Mouse (Mus musculus) B cell, adult 2 months (primary cell): ENCODE results near the gene Myadml2.
A peak's percentile ranks its signal among the peaks of the same experiment; 100 is the strongest.

Experiments used
- DNase-seq, 2 experiments: peaks; one replicate each; pipeline ENCODE4 v3.0.0; 2022

Gene Myadml2

DNA sequence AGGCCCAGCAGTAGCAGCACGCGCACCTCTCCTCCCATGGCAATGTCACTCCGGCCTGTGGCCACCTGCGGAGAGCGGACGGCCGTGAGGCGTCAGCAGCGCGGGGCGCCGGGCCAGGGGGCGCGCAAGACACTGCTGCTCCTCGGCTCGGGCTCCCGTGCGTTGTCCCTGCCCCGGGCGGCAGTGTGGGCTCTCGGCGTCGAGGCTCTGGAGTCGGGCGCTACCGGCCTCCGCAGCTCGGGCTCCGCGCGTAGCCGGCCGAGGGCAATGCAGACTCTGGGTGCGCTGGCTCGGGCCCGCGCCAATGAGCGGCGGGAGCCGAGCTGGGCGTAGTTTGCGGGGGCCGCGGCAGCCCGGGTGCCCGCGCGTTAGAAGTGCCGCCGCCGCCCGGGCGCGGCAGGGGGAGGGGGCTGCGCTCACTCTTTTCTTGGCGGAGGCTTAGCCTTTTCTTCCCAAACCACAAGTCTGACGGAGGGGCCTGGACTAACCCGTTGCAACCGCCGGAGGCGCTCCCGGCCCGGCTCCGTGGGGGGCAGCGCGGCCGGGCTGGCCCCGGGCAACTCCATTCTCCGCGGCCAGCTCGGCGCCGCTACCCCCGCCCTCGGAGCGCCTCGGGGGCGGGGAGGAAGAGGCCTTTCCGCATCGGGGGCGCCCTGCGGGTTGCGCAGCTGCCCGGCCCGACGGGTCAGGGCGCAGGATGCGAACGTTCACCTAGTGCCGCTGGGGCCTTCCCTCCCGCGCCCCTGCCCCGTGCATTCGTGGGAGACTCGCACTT, 12.5 kb upstream of the Myadml2 start:
- peak; percentile 41 to 45 for DNase-seq

DNA sequence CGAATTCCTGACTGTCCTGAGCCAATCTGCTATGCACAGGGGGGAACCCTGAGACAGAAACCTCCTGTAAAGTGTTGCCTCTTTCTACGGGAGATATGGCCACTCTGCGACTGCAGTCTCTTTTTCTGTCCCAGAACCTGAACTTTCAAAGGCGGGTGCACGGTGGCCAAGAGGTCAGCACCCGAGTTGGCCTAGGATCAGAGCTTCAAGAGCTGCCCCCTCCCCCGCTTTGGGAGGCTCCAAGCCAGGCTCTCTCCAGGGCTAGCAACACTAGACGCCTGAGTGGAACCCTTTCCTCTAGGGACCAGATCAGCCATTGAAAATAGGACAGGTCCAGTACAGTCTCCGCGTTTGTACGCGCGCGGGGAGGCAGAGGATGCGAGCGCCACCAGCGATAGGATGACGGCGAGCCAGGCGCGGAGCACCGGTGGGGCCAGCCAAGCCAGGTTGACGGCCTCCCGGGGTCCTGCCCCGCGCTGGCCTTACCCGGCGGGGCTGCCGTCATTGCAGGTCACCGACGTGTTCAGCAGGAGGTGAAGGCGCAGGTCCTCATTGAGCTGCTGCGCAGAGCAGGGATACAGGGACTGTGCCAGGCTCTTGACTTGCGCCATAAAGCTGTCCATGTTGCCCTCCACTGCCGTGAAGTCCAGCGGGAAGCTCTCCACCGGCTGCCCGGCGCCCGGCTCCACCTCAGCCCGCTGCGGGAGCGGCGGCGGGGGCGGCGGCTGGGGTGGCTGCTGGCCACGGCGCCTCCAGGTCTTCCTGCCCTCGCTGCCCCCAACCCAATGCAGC, 11.7 kb upstream of the Myadml2 start:
- peak; percentile 17 to 32 for DNase-seq

DNA sequence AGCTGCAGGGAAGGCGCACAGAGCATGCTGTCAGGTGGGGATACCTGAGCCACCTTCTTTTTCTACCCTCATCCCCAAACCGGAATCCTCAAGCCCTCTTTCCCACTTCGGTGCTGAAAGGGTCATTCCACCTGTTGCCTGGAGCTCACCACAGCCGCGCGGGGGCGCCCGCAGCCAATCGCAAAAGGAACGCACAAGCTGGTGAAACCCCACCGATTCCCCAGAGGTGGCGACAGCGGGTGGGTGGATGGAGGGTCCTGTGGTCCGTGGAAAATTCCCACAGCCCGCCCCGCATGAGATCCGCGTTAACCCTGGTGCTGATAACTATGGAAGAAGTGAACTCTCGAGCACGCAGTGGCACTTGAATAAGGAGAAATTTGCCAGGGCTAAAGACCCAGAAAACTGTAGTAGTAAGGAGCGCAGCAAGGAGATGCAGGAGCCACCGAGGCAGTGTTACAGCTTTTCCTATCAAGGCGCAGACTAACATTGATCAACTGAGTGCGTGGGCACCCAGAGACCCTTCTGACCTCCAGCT, 11.0 kb upstream of the Myadml2 start:
- peak; percentile 85 for DNase-seq

DNA sequence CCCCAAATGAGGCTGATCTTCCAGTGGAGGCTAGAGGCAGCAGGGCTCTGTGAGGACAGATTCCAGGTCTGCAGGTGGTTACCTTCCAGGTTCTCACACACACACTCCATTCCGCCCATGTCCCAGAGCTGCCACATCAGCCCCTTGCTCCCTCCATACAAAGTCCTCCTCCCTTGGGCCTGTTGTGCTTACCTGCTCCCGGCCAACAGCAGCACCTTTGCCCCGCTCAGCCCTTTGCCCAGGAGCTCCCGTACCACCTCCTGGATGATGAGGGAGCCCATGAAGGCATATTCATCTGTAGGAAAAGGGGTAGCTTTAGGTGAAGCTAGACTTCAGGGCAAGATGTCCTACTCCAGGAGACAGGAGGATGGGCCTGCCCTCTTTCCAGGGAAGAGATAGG, 9.3 kb upstream of the Myadml2 start:
- DNase-seq = no peak

DNA sequence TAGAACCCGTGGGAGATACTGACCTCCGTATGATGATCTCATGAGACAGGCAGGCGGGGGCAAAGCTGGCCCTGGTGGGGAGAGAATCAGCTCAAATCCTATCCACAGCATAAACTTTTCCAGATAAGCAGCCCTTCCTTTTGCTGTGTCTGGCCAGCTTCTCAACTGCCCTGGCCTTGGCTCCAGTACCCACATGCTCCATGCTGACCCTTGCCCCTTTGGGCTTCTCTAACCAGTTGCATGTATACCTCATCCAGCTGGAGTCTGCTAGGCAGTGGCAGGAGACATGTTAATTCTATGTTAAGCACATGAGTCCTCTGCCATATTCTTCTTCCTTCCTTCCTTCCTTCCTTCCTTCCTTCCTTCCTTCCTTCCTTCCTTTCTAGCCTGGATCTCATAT, 6.8 kb upstream of the Myadml2 start:
- no peak for DNase-seq

DNA sequence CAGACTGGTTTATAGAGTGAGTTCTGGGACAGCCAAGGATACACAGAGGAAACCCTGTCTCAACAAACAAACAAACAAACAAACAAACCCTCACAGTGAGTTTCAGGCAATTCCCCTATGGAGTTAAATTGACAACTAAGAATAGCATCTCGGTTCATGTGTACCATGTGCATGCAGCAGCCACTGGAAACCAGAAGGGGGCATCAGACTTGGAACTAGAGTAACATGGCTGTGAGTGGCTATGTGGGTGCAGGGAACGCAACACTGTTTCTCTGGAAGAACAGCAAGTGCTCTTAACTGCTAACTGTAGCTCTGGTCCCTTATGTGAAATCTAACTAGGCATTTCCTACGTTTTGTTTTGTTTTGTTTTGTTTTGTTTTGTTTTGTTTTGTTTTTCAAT, 3.9 kb upstream of the Myadml2 start:
- DNase-seq = no peak

DNA sequence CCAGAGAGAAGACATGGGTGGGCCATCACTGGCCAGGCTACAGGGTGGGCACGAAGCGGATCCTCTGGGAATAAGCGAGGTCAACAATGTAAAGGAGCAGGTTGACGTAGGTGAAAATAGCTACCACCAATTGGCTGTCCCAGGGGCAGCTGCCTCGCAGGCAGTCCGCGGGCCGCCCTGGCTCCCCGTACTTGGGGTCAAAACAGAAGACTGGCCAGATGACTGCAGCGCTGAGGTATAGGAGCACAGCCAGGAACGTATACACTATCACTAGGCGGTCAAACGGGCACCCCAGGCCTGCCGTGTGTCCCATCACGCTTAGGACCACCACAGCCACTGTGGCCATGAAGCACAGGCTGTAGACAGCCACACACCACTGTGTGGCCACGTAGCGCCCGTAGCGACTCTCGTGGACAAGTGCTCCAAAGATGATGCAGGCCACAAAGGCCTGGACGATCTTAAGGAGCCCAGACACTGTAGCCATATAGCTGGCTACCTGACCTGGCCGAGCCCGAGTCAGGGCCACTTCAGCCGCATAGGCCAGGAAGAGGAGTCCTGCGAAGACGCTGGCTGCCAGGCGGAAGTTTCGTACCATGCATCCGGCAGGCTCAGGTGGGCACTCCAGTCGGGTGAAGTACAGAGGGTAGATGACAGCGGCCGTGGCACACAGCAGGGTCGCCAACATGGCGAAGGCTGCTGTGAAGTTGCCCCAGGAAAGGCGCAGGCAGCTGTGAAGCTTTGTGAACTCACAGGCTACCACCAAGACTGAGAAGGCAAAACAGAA, 719 bp downstream of the Myadml2 start:
- no peak for DNase-seq

DNA sequence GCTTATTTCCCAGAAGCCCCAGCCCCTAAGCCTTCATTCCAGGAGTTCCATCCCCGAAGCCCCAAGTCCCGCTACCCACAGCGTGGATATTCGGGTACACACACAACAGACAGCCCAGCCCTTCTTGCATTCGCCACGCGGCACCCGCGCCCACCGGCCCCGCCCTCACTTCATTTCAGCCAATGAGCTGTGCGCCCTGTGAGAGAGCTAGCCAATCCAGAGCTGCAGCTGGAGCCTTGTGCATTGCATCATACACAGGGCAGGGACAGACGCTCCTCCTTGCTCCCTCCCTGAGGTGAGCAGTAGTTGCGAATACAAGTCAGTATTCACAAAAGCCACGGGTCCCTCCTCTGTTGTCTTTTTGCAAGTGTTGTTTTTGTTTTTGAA, 4.4 kb downstream of the Myadml2 start, which contains the start of gene Pycr1:
Pycr1 (minus strand) TSS at position 169 of the 387 bp plus-strand sequence.
- DNase-seq = peak; percentile 91 to 92

DNA sequence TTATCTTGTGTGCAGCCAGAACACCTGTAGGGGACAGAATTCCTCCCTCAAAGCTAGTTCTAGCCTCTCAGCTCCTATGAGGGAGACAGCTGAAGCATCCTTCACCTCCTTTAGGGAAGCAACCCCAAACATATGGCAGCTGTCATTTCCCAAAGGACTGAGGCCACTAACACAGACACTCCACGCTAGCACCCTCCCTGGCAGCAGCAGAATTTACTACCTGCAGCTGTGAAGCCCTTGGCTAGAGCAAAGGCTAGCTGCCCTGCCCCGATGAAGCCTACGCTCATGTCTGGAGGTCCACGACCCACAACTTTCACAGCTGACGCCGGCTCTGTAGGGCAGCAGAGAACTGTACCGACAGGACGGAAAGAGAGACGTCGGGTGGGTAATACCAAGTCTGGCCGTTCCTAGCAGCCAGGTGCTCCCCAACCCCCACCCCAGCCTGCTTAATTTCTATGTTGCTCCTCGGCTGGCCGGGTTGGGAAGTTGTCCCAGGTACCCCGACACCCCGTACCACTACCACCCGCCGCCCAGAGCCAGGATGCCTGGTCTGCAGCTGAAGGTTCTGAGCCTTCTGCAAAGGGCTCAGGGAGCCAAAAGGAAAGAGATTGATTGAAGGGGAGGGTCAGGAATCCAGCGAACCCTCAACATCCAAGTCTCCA, 4.9 kb downstream of the Myadml2 start:
- DNase-seq = peak in 1 of 2 experiments; percentile 39

DNA sequence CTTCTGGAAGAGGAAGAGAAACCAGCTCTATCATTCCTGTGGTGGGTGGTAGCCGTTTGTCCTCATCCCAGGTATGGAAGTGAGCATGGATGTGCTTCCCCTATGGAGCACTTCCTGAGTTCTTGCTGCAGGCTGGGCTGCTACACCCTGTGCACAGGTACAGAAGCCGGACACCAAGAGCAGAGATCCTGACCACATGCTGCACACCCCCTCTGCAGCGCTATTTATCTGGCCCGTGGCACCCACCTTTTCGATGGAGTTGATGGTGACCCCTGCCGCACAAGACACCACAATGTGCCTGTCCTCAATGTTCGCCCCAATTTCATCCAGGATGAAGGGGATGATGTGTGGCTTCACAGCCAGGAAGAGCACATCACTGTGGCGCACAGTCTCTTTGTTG, 6.1 kb downstream of the Myadml2 start:
- DNase-seq = no peak

DNA sequence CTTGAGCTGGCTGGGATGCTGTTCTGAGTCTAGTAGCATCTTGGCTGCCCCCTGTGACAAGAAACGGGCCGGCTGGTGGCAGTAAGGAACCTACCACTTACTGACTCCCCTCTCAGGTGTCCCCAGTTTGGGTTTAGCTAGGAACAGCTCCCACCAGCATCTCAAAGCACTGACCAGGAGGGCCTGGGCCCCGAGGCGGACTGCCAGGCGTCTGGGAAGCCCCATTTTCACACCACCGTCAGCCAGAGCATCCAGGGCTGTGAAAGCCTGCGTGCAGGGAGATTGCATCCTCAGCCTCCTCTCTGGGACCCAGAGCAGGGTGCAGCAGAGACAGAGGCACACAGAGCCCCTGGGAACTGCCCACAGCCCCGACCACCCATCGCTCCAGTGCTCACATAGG, 6.7 kb downstream of the Myadml2 start:
- DNase-seq = no peak

DNA sequence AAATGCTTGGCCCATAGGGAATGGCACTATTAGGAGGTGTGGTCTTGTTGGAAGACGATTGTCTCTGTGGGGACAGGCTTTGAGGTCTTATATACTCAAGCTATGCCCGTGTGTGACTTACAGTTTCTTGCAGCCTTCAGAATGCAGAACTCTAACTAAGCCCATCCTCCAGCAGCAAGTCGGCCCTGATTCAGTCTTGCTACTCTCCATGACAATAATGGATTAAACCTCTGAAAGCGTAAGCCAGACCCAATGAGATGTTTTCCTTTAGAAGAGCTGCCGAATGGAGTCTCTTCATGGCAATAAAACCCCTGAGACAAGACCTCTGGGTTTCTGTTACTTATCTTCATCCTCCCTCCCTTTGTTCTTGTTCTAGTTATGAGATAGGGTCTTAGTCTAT, 13.1 kb downstream of the Myadml2 start:
- no peak for DNase-seq

DNA sequence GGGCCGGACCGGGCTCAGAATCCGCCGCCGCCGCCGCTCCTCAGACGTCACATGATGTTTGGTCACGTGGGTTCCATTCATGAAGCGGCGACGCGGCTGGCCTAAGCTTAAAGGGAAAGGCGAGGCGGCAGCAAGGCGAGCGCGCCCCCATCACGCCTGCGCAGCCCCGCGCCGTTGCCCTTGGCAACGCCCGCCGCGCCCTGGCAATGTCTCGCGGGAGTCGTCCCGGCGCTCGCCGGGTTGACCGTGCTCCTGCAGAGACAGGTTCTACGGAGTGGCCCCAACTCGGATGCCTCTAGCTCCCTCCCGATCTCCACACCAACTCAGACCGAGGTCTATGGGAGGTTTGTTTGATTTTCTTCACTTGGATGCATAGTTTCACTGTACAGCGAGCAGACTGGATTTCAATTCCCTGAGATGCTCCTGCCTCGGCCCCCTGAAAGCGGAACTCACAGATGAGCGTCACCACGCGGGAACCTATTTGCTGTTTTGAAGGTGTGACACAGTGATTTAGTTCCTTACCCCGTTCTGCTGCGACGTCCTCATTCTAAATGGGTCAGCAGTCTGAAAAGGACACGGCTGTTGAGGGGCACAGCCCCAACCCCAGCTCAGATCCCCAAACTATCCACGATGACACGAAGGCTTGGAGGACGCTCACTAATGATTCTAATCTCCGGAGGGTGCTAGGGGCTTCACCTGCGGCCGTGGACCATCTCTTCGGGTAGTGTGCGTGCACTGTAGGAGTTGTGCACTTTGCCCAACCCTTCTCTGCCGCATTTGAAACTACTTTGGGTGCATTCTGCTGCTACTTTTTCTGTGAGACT, 14.2 kb downstream of the Myadml2 start, which contains the start of gene Mafg:
Mafg (minus strand) TSS at position 81 of the 824 bp plus-strand sequence.
- DNase-seq = peak; percentile 88 to 90

DNA sequence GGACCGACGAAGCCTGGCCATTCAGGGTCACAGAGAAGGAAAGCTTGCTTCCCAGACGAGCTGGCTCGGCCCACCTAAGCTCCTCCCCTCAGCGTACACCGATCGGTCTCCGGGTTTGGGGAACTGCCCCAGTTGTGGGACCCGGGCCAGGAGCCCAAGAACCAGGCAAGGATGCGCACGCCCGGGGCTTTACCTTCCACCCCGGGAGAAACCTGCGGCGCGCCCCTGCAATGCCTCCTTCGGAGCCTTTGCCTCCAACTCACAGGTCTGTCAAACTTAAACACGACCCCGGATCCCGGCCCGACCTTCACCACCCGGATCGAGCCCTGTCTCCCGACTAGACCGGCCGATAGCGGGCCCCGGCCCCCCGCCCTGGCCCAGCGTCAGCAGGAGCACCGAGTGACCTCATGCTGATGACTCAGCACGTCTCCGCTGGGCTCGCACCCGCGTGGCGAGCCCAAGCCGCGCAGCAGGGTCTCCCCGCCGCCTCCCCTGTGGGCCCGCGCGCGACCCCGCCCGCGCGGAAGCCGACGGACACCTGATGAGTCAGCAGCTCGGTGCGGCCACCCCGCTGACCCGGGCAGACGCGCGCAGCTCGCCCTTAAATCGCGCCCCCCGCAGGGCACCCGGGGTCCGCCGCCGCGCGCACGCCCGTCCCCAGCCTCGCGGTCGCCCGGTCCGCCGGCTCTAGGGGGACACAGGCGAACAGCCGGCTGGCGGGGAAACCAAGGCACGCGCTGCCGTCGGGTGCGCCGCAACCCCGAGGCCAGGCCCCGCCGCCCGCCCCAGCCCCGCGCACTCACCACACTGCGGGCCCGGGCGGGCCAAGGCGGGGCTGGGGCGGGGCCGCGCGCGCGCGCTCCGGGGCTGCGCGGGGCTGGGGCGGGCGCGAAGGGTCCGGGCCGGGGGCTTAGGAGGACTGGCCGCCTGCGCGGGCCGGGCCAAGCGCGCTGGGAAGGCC, 15.1 kb downstream of the Myadml2 start:
- peak; percentile 65 to 66 for DNase-seq

DNA sequence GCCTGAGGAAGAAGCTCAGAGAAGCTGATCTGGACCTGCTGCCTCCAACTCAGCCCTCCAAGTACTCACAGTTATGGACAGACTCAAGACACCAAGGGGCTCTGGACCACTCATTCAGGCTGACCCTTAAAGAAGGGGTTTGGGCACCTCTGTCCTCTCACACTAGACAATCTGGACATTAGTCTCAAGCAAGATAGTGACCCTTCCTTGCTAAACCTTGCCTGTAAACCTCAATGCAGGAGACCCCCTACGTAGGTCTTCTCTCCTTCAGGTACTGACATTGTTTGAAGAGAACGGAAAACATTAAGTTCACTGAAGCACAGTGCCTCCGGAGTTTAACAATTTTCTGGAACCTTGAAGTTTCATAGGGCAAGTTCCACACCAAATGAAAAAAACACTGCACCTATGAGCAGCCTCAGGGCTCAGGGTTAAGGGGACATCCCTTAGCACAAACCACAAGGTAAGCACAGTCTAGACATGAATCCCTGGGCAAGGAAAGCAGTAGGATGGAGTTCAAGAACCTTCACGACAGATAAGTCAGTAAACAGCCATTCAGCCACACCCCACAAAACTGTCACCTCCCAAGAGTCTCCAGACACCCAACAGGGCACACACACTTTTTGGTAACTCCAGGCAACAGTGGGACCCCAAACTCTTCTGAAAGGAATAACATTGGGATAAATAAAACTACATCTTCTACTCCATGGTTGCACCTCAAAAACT, 16.1 kb downstream of the Myadml2 start:
- no peak for DNase-seq

DNA sequence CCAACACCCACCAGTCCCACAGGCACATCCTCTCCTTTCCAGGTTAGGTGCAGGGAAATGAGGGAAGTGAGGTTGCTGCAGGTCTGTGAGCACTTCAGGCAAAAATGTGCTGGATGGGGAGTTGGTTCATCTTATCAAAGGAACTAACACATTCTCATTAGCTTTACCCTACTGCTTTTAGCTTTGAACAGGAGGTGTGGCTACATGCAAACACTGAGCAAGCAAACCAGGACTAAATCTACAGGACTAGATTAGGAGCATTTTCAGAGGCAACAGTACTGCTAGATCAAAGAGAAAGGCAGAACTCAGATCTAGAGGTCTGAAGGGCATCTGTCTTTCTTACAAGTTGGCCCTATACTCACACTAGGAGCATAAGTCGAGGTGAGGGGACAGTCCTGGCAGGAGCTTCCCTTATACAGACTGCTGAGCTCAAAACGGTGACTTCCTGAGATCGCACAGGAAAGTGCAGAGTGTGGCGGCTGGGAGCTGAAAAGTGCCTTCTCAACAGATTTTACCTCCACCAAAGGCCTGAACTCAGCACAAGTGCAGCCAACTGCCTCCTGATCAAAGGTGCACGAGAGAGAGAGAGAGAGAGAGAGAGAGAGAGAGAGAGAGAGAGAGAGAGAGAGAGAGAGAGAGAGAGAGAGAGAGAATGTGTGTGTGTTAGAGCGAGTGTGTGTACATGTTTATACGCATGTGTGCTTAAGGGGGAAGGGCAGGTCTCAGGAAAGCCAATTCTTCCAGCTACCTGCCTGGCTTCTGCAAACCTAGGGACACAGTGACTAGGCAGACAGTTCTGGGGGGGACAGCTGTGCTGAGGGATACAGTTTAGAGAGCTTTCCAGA, 16.9 kb downstream of the Myadml2 start:
- no peak for DNase-seq

DNA sequence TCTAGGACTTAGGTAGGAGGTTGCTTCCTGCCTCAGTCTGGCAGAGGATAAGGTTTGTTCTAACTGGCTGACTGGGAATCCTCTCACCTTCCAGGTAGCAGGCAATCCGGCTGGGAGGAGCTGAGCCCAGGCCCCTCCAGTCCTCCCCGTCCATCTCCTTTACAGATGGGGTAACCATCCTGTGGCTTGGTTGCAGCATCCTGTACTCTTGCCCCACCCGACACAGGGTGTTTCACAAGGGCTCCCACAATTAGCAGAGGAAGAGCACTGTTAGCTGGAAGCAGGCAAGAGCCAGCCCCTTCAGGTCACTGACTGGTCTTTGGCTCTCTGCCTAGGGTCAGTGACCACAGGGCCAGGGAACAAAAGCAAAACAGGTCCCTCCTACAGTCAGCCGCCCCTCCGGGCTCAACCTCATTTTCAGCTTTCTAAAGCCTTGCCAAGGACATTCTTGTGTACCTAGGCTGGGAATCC, 17.5 kb downstream of the Myadml2 start:
- DNase-seq = no peak

DNA sequence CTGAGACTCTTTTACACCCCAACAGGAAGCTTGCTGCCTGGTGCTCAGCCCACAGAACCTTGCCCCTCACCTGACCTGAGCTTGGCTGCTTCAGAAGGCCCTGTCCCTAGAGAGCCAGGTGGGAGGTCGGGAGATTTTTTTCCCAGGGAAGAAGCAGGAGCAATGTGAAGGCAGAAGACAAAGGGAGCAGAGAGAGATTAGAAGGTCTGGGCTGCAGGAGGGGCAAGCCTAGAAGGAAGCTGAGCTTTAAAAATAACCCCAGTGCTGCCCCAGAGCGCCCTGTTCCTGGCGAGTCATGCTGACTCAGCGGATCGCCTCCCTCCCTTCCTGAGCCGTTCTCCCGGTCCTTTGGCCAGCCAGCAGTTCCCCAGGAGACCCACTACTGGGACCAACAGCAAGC, 18.0 kb downstream of the Myadml2 start:
- DNase-seq = peak in 1 of 2 experiments; percentile 29
